Mouse (Mus musculus): ENCODE results near the gene Smim24. TPM values are rescaled to one million over a fixed set of nuclear protein-coding genes. Genes with fewer than 3 reads are reported as not detected.

The Smim24 gene
- total and polyA plus RNA-seq, 2 experiments from 2014 or later: 3.3 to 6.6 TPM

DNA sequence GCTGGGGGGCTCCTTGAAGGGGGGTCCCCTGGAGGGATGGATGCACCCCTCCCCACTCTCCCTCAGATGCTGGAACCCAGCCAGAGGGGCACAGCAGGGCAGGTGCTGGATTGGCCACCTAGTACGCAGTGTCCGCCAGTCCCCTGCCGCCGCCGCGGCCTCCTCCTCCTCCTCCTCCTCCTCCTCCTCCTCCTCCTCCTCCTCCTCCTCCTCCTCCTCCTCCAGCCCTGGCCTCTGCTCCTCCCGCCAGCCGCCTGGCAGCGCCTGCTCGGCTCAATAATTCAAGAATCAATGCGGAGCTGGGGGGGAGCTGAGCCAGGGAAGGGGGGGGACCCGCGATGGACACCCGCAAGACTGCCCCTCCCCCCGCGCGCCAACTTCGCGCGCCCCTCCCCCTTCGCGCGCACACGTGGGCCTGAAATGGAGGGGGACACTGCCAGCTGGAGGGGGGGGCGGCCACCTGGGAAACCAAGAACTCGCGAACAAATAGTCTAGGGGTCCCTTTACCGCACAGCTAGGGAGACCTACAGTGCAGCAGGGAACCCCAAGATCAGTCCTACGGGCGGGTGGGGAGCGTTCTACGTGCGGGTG is 33.3 kb downstream of the Smim24 start:
- H3K4me1 ChIP-seq (ENCODE audit: control insufficient read depth, insufficient read depth): peaks cover 31% of the 10 kb centered on the region
- peak overlapping the region; percentile 69 for H3K9ac ChIP-seq (replicated peaks; ENCODE audit: low read depth, low read length)
- H3K4me2 ChIP-seq (ENCODE audit: low read depth, low read length): peak overlapping the region; percentile 95
- TF ChIP-seq EP300 (IDR thresholded peaks at IDR 0.05; ENCODE audit: low read depth): no peak
- no peak for TF ChIP-seq CTCF (IDR thresholded peaks at IDR 0.05; ENCODE audit: low read depth)
- peak overlapping the region; percentile 80 for H3K4me3 ChIP-seq (ENCODE audit: low read depth, low read length)
- H3K9me3 ChIP-seq (replicated peaks; ENCODE audit: control insufficient read depth, low read length): no peaks in the 10 kb centered on the region
- under 1% methylated on average over 16 of the region's 33 CpGs for WGBS
- peak overlapping the region; percentile 83 for H3K27ac ChIP-seq (ENCODE audit: low read depth)
- ATAC-seq (ENCODE audit: insufficient read depth, low read depth) (no peak), DNase-seq (ENCODE audit: low spot score) (no peak)
- no peaks in the 10 kb centered on the region for H3K36me3 ChIP-seq (replicated peaks; ENCODE audit: control insufficient read depth, insufficient read depth, low read length)
- H3K27me3 ChIP-seq (ENCODE audit: control insufficient read depth, insufficient read depth, low read length): no peaks in the 10 kb centered on the region

GRCm38 (mm10) chr10:81426897-81427296 is 34.0 kb downstream of the Smim24 start:
- no peak for TF ChIP-seq EP300 (IDR thresholded peaks at IDR 0.05; ENCODE audit: low read depth)
- no peak for TF ChIP-seq CTCF (IDR thresholded peaks at IDR 0.05; ENCODE audit: low read depth)
- Histone ChIP-seq H3K27ac (ENCODE audit: low read depth) (peak overlapping the region; percentile 52), H3K4me1 (ENCODE audit: control insufficient read depth, insufficient read depth) (peaks cover 25% of the 10 kb centered on the region), H3K36me3 (replicated peaks; ENCODE audit: control insufficient read depth, insufficient read depth, low read length) (no peaks in the 10 kb centered on the region), H3K27me3 (ENCODE audit: control insufficient read depth, insufficient read depth, low read length) (no peaks in the 10 kb centered on the region), H3K4me3 (ENCODE audit: low read depth, low read length) (peak overlapping the region; percentile 80), H3K4me2 (ENCODE audit: low read depth, low read length) (peak overlapping the region; percentile 95), H3K9me3 (replicated peaks; ENCODE audit: control insufficient read depth, low read length) (no peaks in the 10 kb centered on the region), H3K9ac (replicated peaks; ENCODE audit: low read depth, low read length) (peak overlapping the region; percentile 69)
- under 1% methylated on average over 33 of the region's 38 CpGs for WGBS
- ATAC-seq (ENCODE audit: insufficient read depth, low read depth): no peak
- no peak for DNase-seq (ENCODE audit: low spot score)

DNA sequence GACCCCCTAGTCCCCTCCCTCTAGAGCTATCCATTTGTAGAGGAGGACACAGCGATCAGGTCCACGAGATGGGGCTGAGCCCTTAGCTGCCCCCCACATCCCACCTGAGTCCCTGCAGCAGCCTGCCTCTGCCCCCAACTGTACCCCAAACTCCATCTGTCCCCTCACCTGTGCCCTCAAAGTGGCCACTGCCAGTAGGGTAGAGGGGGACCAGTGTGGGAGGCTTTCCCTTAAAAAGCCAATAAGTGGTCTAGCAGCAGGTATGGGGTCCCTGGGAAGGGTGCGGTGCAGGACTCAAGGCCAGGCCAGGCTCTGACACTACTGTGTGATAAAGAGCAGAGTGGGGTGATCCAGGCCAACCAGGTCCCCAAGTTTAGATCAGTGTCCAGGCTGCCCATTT is 34.5 kb downstream of the Smim24 start:
- TF ChIP-seq CTCF (IDR thresholded peaks at IDR 0.05; ENCODE audit: low read depth) (no peak), EP300 (IDR thresholded peaks at IDR 0.05; ENCODE audit: low read depth) (no peak)
- peak overlapping the region; percentile 80 for H3K4me3 ChIP-seq (ENCODE audit: low read depth, low read length)
- ATAC-seq (ENCODE audit: insufficient read depth, low read depth) (no peak), DNase-seq (ENCODE audit: low spot score) (no peak)
- H3K36me3 ChIP-seq (replicated peaks; ENCODE audit: control insufficient read depth, insufficient read depth, low read length): no peaks in the 10 kb centered on the region
- peak overlapping the region; percentile 52 for H3K27ac ChIP-seq (ENCODE audit: low read depth)
- WGBS: 29% methylated on average over 3 of the region's 3 CpGs
- H3K4me2 ChIP-seq (ENCODE audit: low read depth, low read length): peak overlapping the region; percentile 95
- H3K9ac ChIP-seq (replicated peaks; ENCODE audit: low read depth, low read length): peak overlapping the region; percentile 69; the same call in 1 of the 2 replicates
- H3K4me1 ChIP-seq (ENCODE audit: control insufficient read depth, insufficient read depth): peaks cover 21% of the 10 kb centered on the region
- H3K9me3 ChIP-seq (replicated peaks; ENCODE audit: control insufficient read depth, low read length): no peaks in the 10 kb centered on the region
- H3K27me3 ChIP-seq (ENCODE audit: control insufficient read depth, insufficient read depth, low read length): no peaks in the 10 kb centered on the region

- TF ChIP-seq EP300 (IDR thresholded peaks at IDR 0.05; ENCODE audit: low read depth): no peak
- TF ChIP-seq CTCF (IDR thresholded peaks at IDR 0.05; ENCODE audit: low read depth): no peak
- Histone ChIP-seq H3K27me3 (ENCODE audit: control insufficient read depth, insufficient read depth, low read length) (no peaks in the 10 kb centered on the region), H3K36me3 (replicated peaks; ENCODE audit: control insufficient read depth, insufficient read depth, low read length) (no peaks in the 10 kb centered on the region), H3K9ac (replicated peaks; ENCODE audit: low read depth, low read length) (no peak overlapping the region), H3K4me2 (ENCODE audit: low read depth, low read length) (no peak overlapping the region), H3K27ac (ENCODE audit: low read depth) (no peak overlapping the region; the same call in 1 of the 2 replicates), H3K9me3 (replicated peaks; ENCODE audit: control insufficient read depth, low read length) (no peaks in the 10 kb centered on the region), H3K4me3 (ENCODE audit: low read depth, low read length) (no peak overlapping the region), H3K4me1 (ENCODE audit: control insufficient read depth, insufficient read depth) (peaks cover 21% of the 10 kb centered on the region)
- DNase-seq (ENCODE audit: low spot score) (no peak), ATAC-seq (ENCODE audit: insufficient read depth, low read depth) (no peak)
- WGBS: 90% methylated on average over 8 of the region's 8 CpGs
Observed at GRCm38 (mm10) chr10:81427804-81428506, 35.1 kb downstream of the Smim24 start.

DNA sequence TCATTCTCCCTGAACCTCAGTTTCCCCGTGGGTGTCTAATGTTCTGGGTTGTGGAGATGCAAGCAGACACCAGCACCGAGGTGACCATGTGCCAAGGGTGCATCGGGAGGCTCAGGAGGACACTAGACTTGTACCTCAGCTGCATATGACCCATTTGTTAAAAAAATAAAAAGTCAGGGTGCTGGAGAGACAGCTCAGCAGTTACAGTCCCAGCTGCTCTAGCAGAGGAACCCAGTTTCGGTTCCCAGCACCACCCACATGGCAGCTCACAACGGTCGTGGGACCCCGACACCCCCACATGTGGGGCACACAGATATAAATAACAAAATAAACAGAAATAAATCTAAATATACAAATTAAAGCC is 35.6 kb downstream of the Smim24 start:
- Histone ChIP-seq H3K27ac (ENCODE audit: low read depth) (no peak overlapping the region), H3K36me3 (replicated peaks; ENCODE audit: control insufficient read depth, insufficient read depth, low read length) (no peaks in the 10 kb centered on the region), H3K9me3 (replicated peaks; ENCODE audit: control insufficient read depth, low read length) (no peaks in the 10 kb centered on the region), H3K27me3 (ENCODE audit: control insufficient read depth, insufficient read depth, low read length) (no peaks in the 10 kb centered on the region), H3K4me1 (ENCODE audit: control insufficient read depth, insufficient read depth) (peaks cover 26% of the 10 kb centered on the region), H3K9ac (replicated peaks; ENCODE audit: low read depth, low read length) (no peak overlapping the region), H3K4me3 (ENCODE audit: low read depth, low read length) (no peak overlapping the region), H3K4me2 (ENCODE audit: low read depth, low read length) (no peak overlapping the region)
- WGBS: 89% methylated on average over 7 of the region's 7 CpGs
- no peak for ATAC-seq (ENCODE audit: insufficient read depth, low read depth)
- TF ChIP-seq CTCF (IDR thresholded peaks at IDR 0.05; ENCODE audit: low read depth): no peak
- TF ChIP-seq EP300 (IDR thresholded peaks at IDR 0.05; ENCODE audit: low read depth): no peak
- no peak for DNase-seq (ENCODE audit: low spot score)

Measured in heart, postnatal 0 days (tissue).